Mouse (Mus musculus): ENCODE measurements around the gene Zc3h7a.
A peak's percentile ranks its signal among the peaks of the same experiment; 100 is the strongest.

Zc3h7a gene

DNA sequence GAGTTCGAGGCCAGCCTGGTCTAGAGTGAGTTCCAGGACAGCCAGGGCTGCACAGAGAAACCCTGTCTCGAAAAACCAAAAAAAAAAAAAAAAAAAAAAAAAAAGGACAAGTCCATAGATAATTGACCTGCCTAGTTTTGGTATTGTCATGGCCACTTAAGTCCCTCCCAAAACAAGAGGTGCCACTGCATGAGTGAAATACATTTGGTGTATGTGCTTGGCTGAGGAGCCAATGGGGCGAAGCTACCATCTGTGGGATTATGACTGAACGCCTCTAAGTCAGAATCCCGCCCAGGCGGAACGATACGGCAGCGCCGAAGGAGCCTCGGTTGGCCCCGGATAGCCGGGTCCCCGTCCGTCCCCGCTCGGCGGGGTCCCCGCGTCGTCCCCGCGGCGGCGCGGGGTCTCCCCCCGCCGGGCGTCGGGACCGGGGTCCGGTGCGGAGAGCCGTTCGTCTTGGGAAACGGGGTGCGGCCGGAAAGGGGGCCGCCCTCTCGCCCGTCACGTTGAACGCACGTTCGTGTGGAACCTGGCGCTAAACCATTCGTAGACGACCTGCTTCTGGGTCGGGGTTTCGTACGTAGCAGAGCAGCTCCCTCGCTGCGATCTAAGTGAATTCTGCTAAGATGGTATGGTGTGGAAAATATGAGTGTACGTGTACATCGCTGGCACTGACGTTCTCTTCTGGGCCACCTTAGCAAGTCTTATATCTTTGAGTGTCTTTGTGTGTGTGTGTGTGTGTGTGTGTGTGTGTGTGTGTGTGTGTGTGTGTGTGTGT lies 32.3 kb downstream of the Zc3h7a start:
- DNase-seq (ENCODE audit: low spot score): peak; percentile 100

DNA sequence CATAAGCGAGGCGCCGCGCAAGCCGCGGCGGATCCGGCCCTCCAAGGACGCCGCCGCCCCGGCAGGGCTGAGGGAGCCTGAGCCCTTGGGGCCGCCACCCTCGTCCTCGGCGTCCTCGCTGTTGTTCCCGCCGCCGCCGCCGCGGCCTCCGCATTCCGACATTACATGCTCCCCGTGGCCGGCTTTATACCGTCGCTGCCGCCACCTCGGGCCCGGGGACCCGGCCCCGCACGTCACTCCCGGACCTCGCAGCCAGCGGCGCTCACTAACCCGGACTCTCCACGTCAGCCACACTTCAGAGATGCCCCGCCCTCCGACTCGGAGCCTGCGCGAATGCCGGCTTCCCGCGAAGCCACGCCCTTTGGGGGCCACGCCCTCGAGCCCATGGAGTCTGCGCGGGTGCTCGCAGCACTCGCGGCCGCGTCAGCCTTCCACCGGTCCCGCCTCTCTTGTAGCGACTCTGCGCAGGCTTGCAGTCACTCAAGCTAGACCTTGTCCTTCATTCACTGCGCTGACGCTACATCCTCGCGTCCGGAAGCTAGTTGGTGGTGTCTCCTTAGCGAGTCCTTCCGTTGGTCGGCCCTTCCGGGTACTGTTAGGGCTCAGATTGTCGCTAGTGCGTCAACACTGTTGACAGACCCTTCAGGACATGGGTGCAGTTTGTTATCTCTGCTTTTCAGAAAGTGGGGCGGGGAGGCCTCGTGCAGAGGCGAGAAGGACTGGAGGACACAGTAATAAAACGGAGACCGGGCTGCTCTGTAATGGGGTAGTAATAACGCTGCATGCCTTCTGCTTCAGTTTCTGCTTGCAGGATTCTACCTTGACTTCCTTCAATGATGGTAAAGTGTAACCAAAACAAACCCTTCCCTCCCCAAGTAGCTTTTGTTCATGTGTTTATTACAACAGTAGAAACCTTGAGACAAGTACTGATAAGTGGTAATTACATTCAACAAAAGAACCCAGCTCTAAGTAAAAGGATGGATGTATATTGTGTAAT lies 41.5 kb downstream of the Zc3h7a start, which contains the start of gene Txndc11:
Txndc11 (minus strand) TSS at position 303 of the 997 bp plus-strand sequence.
- peak; percentile 97 for DNase-seq (ENCODE audit: low spot score)

DNA sequence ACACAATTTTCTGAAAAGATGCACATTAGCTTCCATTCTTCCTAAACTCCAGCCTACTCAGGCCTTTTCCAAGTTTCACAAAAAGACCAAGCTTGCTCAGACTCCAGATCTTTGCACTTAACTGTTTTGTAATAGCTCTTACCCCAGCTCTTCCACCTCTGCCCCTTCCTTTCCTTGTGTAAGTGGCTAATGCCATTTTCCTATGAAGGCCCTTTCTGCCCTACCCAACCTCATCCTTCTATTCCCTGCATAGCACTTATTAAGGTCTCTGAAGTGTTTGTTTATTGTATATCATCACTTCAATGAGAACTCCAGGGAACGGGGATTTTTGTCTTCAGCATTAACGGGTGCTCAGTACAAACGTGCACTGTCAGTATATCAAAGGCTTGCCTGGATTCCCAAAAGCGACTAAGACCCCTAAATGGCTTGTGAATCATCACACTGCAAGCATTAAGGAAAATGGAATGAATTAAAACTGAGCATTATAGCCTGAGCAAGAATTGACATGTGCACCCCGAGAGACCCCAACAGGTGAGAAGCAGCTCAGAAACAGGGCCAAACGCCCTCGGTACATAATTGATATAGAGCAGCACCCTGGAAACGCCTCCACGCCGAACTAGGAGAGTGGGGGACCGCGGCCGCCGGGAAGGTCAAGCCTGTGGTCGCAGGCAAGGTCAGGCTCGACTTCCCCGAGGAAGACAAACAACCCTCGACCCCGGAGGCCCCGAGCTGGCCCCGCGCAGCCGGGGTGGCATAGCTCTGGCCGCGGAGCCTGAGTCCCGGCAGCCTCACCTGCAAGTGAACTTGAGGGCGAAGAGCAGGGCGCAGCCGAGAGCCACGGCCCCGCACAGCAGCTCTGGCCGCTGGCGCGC lies 42.5 kb downstream of the Zc3h7a start:
- no peak for DNase-seq (ENCODE audit: low spot score)

DNA sequence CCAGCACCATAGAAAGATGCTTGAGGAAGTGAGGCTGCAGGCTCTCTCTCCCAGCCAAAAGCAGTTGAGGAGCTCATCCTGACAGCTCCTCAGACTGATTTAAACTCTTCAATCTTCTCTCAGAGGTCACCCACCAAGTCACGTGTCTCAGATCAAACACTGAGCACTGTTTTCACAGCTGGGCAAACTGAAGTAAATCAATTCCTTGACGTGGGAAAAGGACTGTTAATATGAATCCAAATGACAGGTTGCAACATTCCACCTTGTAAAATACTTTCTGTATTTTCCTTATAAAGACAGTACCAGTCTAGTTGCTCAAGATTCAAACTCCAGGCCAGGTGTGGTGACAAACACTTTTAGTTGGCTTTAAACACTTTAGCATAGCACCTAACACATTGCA lies 43.4 kb downstream of the Zc3h7a start:
- no peak for DNase-seq (ENCODE audit: low spot score)

DNA sequence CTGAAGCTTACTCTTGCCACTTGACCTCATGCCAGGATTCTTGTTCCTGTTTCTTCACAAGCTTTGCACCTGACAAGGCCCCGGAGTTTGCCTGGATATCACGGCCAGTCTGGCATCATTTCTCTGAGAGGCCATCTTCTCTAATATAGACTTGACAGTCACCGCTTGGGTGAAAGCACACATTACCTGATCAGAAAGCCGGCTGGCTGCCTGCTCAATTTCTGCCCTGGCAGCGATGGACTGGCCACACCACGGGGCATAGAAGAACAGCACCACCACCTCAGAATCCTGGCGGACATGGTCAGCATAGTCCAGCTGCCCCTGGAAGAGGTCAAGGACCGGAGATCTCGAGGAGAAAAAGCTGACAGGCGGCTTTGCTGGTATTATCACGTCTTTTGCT lies 47.9 kb downstream of the Zc3h7a start:
- no peak for DNase-seq (ENCODE audit: low spot score)

DNA sequence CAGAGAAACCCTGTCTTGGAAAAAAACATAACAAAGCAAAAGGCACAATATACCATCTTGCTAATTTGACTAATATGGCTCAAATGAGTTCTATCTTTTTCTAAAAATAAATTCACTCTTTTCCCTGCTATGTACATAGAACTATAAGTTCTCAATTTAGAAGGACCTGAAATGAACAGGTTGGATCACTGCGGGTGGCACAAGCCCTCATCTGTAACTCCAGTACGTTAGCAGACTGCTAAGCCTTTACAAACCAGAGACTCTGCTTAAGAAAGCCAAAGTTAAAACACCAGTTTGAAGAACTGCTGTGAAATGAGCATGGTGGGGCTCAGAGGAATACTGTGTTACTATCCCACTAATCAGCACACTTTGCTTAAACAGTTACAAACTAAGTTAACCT lies 50.8 kb downstream of the Zc3h7a start:
- DNase-seq (ENCODE audit: low spot score): no peak

DNA sequence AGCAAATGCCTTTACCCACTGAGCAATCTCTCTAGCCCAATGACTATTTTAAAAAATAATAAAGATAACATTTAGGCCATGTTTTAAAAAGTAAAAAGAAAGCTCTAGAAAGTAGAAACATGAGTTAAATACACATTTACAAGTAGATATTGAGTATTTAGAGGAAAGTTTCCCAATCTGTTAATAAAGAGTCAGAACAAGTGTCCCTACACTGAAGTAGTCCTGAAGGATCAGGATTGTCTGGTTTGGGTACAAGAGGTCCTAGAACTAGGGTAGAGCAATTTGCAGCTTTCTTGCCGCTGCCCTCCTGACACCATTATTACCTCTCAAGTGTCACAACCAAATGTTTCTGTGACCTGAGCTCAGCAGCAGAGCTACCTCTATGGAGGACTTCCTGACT lies 52.1 kb downstream of the Zc3h7a start:
- no peak for DNase-seq (ENCODE audit: low spot score)

DNA sequence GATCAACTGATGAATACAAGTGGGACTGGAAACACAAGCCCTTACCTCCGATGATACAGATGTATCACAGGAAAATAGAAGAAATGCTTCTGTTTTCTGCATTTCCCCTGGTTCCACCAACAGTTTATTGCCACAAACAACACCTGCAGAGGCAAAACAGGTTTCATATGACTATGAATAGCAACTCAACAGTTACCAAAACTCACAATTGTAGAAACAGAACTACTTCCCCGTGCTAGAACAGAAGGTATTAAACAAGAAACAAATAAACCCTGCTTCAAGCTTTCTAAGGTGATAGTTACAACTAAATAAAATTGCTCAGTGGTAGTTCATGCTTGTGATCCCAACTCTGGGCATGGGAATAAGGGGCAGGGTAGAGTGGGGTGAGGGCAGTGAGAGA lies 53.6 kb downstream of the Zc3h7a start:
- DNase-seq (ENCODE audit: low spot score): no peak

DNA sequence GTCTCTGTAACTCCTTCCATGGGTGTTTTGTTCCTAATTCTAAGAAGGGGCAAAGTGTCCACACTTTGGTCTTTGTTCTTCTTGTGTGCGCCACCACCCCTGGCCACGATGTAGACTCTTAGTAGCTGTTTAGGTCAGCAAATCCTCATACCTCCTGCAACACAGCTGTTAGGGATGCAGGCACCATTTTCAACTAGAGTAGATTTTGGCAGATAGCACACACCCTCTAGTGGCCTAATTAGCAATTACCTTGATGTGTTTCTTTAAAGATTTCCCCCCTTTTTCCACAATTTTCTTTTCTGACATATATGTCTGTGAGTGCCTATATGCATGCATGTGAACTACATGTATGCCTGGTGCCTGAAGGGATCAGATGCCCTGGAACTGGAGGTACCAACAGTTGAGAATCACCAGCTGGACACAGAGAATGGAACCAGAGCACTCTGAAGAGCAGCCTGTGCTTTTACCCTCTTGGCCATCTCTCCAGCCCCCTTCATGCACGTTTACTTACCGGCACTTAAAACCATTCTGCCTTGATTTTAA lies 66.9 kb downstream of the Zc3h7a start:
- no peak for DNase-seq (ENCODE audit: low spot score)

DNA sequence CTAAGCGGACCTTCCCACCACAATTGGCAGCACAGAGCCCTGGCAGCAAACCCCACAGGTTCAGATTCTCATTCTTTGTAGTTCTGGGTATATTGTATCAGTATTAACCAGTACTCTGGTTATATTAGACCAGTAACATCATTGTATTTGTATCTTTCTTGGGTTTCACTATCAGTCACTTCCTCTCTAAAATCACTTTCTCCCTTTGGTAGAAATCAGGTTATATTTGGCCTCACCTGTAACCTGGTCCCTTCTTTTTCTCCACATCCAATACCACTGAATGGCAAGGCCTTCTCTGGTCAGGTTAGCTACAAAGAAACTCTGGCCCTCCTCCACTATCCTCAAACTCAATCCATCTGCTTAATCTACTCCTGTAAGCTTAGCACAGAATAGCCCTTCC lies 71.3 kb downstream of the Zc3h7a start:
- DNase-seq (ENCODE audit: low spot score): no peak

DNA sequence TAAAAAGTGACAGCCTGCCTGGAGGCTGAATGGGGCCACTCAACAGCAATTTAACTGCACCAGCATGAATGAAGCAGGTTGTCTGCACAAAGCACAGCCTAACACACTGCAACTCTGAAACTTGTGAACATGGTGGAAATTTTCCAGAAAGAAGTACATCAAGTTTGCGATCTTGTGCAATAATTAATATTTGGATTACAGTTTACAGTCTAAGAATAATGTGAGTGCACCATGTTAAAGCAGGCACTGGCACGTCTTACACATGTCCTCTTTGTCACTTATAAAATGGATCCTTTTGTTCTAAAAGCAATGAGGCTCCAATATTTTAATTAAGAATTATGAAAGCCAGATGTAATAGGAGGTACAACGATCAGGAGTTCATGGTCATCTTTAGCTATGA lies 78.9 kb downstream of the Zc3h7a start:
- no peak for DNase-seq (ENCODE audit: low spot score)

DNA sequence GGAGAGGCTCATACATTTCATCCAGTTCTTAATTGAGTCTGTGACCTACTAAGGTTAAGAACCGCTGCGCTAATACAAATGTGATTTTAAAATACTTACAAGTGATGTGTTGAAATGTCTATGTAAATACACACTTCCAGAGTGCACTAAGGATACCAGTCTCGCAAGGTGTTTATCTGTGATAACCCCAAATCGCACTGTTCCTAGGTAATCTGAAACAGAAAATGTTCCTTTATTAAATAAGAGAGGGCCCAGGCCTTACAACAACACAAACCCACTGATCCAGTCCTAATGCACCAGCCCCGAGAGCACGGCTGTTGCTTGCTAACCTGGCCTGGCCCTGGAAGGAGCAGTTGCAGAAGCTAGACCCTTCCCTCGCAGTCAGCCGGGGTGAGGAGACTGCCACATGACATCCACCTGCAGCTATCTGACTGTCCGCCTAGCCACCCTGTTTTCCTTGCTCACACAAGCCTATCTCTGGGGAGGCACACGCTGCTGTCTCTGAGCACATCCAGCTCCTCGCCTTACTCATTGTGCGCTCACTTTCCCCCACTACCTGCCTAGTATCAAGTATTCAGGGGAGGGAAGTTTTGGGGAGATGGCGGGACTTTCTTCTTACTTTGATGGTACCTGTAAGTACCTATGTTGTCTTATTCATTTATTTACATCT lies 82.3 kb downstream of the Zc3h7a start:
- no peak for DNase-seq (ENCODE audit: low spot score)

DNA sequence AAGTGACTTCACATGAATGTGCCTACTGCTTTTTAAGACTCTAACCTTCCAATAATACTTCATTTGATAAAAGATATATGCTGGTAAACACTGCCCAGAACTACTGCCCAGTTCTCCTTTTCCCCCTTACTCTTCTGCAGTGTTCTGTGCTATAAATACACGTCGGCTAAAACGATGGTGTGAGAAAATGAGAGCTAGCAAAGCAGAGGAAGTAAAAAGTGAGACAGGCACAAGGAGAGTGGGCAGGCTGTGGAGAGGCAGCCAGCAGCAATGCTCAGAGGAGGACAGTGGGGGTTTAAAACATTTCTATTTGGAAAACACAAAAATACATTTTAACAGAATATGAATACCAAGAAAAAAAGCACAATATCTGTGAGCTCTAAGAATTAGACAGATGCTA lies 83.7 kb downstream of the Zc3h7a start:
- DNase-seq (ENCODE audit: low spot score): no peak

DNA sequence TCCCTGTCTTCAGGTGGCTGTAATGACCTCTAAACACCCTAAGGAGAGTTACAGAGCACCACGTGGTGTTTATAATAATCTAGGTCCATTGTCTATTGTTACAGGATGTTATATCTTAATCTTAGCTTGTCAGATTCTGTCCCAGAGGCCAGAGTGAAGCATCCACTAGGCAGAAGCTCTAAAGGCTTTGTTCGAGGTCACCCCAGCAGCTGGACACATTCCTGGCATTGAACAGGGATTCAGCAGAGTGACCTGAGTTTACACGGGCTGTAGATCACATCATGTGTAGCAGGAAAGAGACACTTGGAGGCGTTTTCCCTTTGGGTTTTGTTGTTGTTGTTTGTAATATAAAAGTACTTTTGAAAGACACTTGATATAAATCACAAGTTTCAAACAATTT lies 84.1 kb downstream of the Zc3h7a start:
- DNase-seq (ENCODE audit: low spot score): no peak

DNA sequence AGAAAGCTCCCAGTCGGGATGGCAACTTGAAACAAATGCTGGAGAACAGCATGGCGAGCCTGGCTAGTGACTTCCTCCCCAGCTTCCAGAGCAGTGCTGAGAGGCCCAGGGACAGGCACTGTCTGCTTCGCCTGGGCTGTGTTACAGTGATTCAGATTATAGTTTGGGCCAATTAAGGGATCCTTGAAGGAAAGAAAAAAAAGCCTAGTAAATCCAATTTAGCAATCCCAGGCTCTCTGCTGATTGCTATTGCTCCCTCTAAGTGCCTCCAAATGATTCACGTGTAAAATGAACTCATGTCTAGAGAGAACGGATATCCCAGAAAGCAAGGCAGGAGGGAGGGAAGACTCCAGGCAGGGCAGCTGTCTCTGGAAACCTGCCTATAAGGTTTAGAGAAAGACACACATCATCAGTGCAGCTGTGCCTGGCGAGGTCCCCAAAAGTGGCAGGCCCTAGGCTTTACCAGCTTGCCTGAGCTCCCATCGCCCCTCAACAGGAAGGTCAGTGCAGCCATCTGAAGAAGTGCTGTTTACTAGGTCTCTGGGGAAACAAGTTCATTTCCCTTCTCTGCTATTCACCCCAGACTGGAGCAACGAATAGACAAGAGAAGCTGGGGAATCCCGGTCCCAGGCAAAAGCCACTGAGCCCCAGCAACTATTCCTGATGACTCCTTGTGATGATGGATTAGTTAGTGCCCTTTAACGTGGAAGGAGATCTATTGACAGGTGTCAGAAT lies 85.2 kb downstream of the Zc3h7a start:
- DNase-seq (ENCODE audit: low spot score): no peak

DNA sequence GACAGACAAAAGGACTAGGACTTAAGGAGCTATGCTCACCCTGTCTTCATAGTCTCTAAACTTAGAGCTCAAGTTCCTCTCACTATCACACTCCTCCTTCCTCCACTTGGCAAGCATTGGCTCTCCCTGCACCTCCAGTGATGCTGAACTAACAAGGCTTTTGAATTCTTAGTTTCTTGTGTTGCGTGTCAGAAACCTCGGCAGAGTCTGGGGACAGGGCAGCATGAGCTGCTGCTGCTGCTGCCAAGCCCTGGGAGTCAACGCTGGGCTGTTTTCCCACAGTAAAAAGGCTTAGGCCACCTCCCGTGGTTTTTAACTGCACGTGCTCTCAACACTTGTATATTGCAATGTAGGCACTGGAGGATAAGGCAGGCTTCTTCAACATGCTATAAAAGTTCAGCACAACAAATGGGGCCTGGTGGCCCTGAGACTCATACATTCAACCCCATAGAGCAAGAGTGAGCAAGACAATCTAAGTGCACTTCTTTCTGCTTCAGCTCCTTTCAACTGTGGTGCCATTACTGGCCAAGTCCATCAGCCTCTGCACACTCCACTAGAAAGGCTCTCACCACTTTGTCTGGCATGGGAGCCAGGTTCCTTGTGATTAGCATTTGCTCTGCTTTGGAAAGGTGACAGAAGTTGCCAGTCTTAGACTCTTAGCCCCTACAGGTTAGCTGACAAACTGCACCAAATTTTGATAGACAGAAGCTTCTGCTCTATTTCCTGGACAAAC lies 89.2 kb downstream of the Zc3h7a start:
- no peak for DNase-seq (ENCODE audit: low spot score)

Measured in ovary, postnatal 10 days (tissue).